Mouse (Mus musculus) liver, embryonic 15.5 days (tissue): Measurements from ENCODE around the gene Phldb3. TPM values are rescaled to one million over a fixed set of nuclear protein-coding genes. Genes with fewer than 3 reads are reported as not detected.

ENCODE experiments used
- ATAC-seq: fragments of 200-750 bp; cut with Nextera tagmentation; 2 replicates; pipeline ENCODE4 v1.8.0; 2017; ENCODE audit warnings: moderate number of reproducible peaks, mild to moderate bottlenecking, moderate library complexity; ENCODE audit not compliant: insufficient read depth
- H3K27ac ChIP-seq: fragments of 300-500 bp; sonication (generic); replicated peaks from 2 replicates; pipeline ENCODE4 v1.5.1; 2015; ENCODE audit warnings: mild to moderate bottlenecking, inconsistent platforms
- H3K27me3 ChIP-seq: fragments of 300-500 bp; sonication (generic); 2 replicates; pipeline ENCODE4 v1.6.1; 2015; ENCODE audit warnings: mild to moderate bottlenecking, inconsistent platforms
- H3K36me3 ChIP-seq: fragments of 300-500 bp; sonication (generic); replicated peaks from 2 replicates; pipeline ENCODE4 v1.6.1; 2015; ENCODE audit warnings: moderate library complexity, mild to moderate bottlenecking, inconsistent platforms
- H3K4me1 ChIP-seq: fragments of 300-500 bp; sonication (generic); replicated peaks from 2 replicates; pipeline ENCODE4 v1.6.1; 2015; ENCODE audit warnings: inconsistent platforms
- H3K4me2 ChIP-seq: fragments of 300-500 bp; sonication (generic); 2 replicates; pipeline ENCODE4 v1.6.1; 2015; ENCODE audit warnings: moderate library complexity, mild to moderate bottlenecking, inconsistent platforms
- H3K4me3 ChIP-seq: fragments of 300-500 bp; sonication (generic); replicated peaks from 2 replicates; pipeline ENCODE4 v1.5.1; 2015; ENCODE audit warnings: mild to moderate bottlenecking, inconsistent platforms
- H3K9ac ChIP-seq: fragments of 300-500 bp; sonication (generic); 2 replicates; pipeline ENCODE4 v1.6.1; 2015; ENCODE audit warnings: moderate library complexity, mild to moderate bottlenecking, inconsistent platforms
- H3K9me3 ChIP-seq: fragments of 300-500 bp; sonication (generic); replicated peaks from 2 replicates; pipeline ENCODE4 v1.6.1; 2016; ENCODE audit warnings: inconsistent platforms
- WGBS: fragments of 180-500 bp; shearing (Covaris S2); methylation state at CpG from one replicate; pipeline ENCODE4 v1.1.7; 2015; ENCODE audit warnings: mixed read lengths; ENCODE audit not compliant: insufficient replicate concordance; 5-methylcytosine and 5-hydroxymethylcytosine counted together
- polyA plus RNA-seq: library from polyadenylated mRNA; unstranded; fragments of >200 nt; fragmentation: Nextera tagmentation; extraction: Ambion mirVana; gene quantifications from 2 replicates; pipeline ENCODE4 v1.2.1, GENCODE M21; 2015

Phldb3 gene
- polyA plus RNA-seq, 1 experiment from 2014 or later = 0.12 TPM

DNA sequence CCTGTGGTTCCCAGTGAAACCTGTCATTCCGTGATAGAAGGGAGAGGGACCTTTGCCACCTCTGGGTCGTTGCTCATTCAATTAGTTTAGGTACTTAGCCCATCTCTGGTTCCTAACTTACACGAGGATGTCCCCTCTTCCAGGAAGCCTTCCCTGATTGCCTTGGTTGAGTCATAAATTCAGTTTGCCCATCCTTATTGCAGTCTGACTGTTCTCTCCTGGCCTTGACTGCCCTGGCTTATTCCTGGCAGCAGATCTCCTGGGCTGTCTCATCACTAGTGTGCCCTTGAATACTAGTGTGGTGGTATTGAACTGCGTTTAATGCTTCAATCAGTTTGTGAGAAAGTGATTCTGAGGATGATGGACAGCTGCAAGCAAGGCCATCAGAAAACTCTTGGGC lies 19.1 kb downstream of the Phldb3 start:
- no peaks in the 10 kb centered on the region for H3K36me3 ChIP-seq
- 54% methylated on average over 4 of the region's 4 CpGs for WGBS
- ATAC-seq = no peak
- 0 out of 2 replicates have a peak, but pooled peaks cover 3% of the 10 kb centered on the region for H3K27me3 ChIP-seq
- no peaks in the 10 kb centered on the region for H3K9me3 ChIP-seq
- no peak overlapping the region for H3K27ac ChIP-seq
- H3K4me3 ChIP-seq = no peak overlapping the region
- no peak overlapping the region for H3K4me2 ChIP-seq
- peaks cover 9% of the 10 kb centered on the region for H3K4me1 ChIP-seq
- no peak overlapping the region for H3K9ac ChIP-seq

DNA sequence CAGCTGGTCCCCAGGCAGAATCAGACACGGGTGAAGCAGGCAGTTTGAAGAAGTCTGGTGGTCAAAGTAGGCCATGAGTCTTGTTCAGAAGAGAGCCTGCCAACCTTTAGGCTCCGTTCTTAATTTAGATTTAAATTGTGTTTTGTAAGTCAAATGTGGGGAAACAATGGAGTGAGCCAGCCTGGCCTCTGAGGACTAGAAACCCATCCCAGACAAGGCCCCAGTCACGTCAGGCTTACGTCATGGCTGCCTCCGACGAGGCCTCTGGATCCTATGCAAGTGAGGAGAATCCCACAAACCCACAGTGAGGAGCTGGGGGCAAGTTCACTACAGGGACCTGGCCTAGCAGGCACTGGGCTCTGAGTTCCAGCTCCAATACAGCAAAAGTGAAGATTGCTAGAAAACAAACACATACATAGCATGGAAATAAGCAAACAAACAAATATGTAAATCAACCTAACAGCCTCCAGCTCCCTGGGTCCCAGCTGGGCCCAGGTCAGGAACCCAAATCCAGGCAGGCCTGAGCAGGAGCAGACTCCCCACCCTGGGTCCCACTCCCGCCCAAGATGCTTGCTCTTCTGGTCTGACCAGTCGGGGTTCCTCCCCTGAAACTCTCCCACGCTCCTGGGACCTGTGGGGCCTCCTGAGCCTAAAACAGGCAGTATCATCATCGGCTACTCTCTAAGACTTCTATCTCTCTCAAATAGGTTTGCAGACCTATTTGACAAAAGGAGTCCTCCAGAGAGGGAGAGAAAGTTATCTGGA lies 19.7 kb downstream of the Phldb3 start:
- Histone ChIP-seq H3K4me3 (no peak overlapping the region), H3K36me3 (no peaks in the 10 kb centered on the region), H3K27ac (no peak overlapping the region), H3K9me3 (no peaks in the 10 kb centered on the region), H3K4me1 (peaks cover 9% of the 10 kb centered on the region), H3K4me2 (no peak overlapping the region), H3K27me3 (0 out of 2 replicates have a peak, but pooled peaks cover 4% of the 10 kb centered on the region), H3K9ac (no peak overlapping the region)
- no peak for ATAC-seq
- 58% methylated on average over 10 of the region's 10 CpGs for WGBS

DNA sequence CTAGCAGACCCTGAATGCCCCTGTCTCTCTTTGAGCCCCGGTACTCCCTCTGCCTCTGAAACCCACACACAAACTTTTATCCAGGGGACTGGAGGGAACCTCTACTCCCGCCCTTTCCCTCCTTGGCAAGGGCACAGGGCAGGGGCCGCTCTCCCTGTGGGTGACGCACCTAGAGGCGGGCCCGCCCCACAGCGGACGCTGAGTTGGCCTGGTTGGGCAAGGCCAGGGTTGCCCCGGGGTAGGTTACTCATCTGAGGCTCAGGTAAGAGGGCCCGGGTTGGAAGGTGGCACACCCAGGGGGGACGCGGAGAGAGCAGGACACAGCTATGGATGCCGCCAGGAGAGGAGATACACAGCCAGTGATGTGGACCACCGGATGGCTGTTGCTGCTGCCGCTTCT lies 25.7 kb downstream of the Phldb3 start, which contains the start of gene Lypd3:
Gene Lypd3, plus strand, starts transcription at position 287 of the 400 bp plus-strand sequence.
- Histone ChIP-seq H3K4me3 (no peak within 1 kb of the TSS), H3K4me2 (no peak within 1 kb of the TSS), H3K9me3 (no peaks in the 10 kb centered on the region), H3K27me3 (peaks cover 58% of the 10 kb centered on the region), H3K36me3 (no peaks in the 10 kb centered on the region), H3K27ac (no peak within 1 kb of the TSS), H3K4me1 (peaks cover 11% of the 10 kb centered on the region), H3K9ac (no peak within 1 kb of the TSS)
- WGBS = 38% methylated on average over 15 of the region's 15 CpGs
- ATAC-seq = no peak

DNA sequence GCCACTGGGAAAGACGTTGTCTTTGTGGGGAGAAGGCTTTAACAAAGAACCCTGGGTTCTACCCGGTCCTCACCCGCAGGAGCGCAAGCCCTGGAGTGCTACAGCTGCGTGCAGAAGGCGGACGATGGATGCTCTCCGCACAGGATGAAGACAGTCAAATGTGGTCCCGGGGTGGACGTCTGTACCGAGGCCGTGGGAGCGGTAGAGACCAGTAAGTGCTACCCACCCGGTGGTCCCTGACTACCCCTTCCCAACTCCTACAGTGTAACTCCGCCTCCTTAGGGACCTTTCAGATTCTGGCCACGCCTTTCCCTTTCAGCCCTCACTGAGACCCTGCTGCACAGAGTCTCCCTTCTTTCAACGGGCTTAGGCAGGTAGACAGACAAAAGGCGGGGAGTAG lies 26.5 kb downstream of the Phldb3 start:
- Histone ChIP-seq H3K27me3 (peaks cover 63% of the 10 kb centered on the region), H3K9me3 (no peaks in the 10 kb centered on the region), H3K36me3 (no peaks in the 10 kb centered on the region), H3K9ac (no peak overlapping the region), H3K4me2 (no peak overlapping the region), H3K4me1 (peaks cover 11% of the 10 kb centered on the region), H3K27ac (no peak overlapping the region), H3K4me3 (no peak overlapping the region)
- WGBS = 7% methylated on average over 18 of the region's 18 CpGs
- no peak for ATAC-seq

DNA sequence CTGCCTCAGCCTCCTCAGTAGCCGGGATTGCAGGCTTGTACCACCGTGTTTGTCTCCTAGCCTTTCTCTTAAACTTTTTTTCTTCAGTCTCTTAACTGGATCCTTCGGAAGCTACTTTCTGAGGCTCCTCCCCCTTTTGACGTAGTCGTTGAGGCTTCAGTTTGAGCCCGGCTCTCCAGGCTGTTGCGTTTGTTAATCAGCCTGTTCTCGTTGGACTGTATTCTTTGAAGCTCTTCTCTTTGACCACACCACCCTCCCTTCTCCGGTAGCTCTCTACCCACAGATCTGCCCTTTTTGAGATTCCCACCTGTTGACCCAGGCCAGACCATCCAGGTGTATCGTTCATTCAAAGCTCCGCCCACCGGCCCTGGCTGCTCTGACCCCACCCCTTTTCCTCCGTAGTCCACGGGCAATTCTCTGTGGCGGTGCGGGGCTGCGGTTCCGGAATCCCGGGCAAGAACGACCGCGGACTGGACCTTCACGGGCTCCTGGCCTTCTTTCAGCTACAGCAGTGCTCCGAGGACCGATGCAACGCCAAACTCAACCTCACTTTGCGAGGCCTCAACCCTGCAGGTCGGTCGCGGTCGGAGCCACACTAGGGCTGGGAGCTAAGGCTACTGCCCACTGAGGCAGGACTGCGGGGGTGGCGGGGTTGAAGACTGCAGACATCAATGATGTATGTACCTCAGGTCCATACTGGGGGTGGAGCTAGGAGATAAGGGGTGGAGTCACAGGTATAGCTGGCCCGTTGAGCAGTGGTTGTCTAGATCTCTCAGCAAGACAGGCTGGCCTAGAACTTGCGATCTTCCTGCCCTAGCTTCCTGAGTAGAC lies 27.7 kb downstream of the Phldb3 start:
- Histone ChIP-seq H3K9ac (no peak overlapping the region), H3K27ac (no peak overlapping the region), H3K9me3 (no peaks in the 10 kb centered on the region), H3K27me3 (peaks cover 63% of the 10 kb centered on the region), H3K4me3 (peak overlapping the region; percentile 46), H3K4me2 (peak overlapping the region; percentile 73), H3K4me1 (peaks cover 11% of the 10 kb centered on the region), H3K36me3 (no peaks in the 10 kb centered on the region)
- 2% methylated on average over 35 of the region's 35 CpGs for WGBS
- ATAC-seq = no peak

DNA sequence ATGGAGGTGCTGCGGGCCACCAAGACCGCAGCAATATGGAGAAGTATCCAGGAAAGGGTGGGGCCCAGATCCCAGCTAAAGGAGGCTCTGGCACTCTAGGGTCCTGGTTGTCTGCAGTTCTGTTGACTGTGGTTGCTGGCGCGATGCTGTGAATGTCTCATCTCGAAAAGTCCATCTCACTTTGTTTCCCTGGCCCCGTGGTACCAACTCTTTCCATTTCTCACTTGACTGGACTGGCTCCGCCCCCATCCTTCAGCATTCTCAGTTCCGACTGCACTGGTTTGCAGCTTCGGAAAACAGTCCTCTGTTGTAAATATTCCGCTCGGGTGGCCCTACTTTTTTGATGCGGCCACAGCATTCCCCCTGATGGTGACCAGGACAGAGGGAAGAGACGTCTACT lies 29.9 kb downstream of the Phldb3 start:
- Histone ChIP-seq H3K27me3 (peaks cover 59% of the 10 kb centered on the region), H3K9me3 (no peaks in the 10 kb centered on the region), H3K4me1 (peaks cover 11% of the 10 kb centered on the region), H3K9ac (no peak overlapping the region), H3K36me3 (no peaks in the 10 kb centered on the region), H3K27ac (no peak overlapping the region), H3K4me3 (no peak overlapping the region), H3K4me2 (no peak overlapping the region)
- ATAC-seq = no peak
- 60% methylated on average over 13 of the region's 13 CpGs for WGBS

DNA sequence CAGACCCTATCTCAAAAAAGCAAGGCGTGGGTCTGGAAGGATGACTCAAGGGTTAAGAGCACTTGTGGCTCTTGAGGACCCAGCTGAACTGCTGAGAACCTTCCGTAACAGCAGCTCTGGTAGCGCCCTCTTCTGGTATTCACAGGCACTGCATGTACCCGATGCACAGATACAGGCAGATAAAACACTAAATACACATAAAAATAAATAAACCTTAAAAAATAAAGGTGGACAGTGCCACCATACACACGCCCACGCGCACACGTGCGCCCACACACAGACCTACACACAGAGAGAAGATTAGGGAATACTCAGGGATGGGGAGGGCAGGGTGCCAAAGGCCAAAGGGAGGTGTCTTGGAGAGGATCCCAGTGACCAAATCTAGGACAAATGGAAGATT lies 31.9 kb downstream of the Phldb3 start:
- no peaks in the 10 kb centered on the region for H3K36me3 ChIP-seq
- WGBS = 6% methylated on average over 9 of the region's 9 CpGs
- peaks cover 11% of the 10 kb centered on the region for H3K4me1 ChIP-seq
- H3K9ac ChIP-seq = no peak overlapping the region
- H3K27ac ChIP-seq = no peak overlapping the region
- no peak for ATAC-seq
- peaks cover 40% of the 10 kb centered on the region for H3K27me3 ChIP-seq
- H3K9me3 ChIP-seq = no peaks in the 10 kb centered on the region
- H3K4me2 ChIP-seq = no peak overlapping the region
- no peak overlapping the region for H3K4me3 ChIP-seq

DNA sequence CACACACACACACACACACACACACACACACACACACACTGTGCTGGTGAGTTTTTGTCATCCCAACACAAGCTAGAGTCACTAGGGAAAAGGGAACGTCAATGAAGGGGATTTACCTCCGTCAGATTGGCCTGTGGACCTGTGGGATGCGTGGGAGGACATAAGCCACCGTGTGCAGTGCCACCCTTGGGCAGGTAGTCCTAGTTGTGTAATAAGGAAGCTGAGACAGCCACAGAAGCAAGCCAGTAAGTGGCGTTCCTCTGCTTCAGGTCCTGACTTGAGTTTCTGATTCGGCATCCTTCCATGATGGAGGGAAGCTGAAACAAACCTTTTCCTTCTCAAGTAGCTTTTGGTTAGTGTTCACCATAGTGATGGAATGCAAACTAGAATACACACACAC lies 33.9 kb downstream of the Phldb3 start:
- peaks cover 20% of the 10 kb centered on the region for H3K27me3 ChIP-seq
- no peak overlapping the region for H3K4me3 ChIP-seq
- H3K4me1 ChIP-seq = no peaks in the 10 kb centered on the region
- WGBS = 70% methylated on average over 6 of the region's 6 CpGs
- ATAC-seq = no peak
- no peaks in the 10 kb centered on the region for H3K9me3 ChIP-seq
- H3K36me3 ChIP-seq = no peaks in the 10 kb centered on the region
- no peak overlapping the region for H3K9ac ChIP-seq
- H3K27ac ChIP-seq = no peak overlapping the region
- H3K4me2 ChIP-seq = no peak overlapping the region

DNA sequence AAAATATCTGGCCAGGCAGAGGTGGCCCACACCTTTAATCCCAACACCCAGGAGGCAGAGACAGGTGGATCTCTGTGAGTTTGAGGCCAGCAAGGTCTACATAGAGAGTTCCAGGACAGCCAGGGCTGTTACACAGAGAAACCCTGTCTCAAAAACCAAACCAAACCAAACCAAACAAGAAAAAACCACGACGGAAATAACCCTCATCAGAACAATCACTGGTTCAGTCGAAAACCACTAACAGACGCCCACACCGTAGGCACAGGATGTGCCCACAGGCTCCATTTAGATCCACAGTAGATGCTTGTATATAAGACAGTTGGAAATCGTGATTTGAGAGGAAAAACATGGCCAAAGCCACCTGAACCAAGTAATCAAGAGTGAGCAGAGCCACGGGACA lies 34.4 kb downstream of the Phldb3 start:
- H3K9ac ChIP-seq = no peak overlapping the region
- no peak overlapping the region for H3K4me2 ChIP-seq
- H3K36me3 ChIP-seq = no peaks in the 10 kb centered on the region
- no peak for ATAC-seq
- no peaks in the 10 kb centered on the region for H3K9me3 ChIP-seq
- no peak overlapping the region for H3K4me3 ChIP-seq
- peaks cover 15% of the 10 kb centered on the region for H3K27me3 ChIP-seq
- no peak overlapping the region for H3K27ac ChIP-seq
- no peaks in the 10 kb centered on the region for H3K4me1 ChIP-seq
- 13% methylated on average over 7 of the region's 7 CpGs for WGBS

DNA sequence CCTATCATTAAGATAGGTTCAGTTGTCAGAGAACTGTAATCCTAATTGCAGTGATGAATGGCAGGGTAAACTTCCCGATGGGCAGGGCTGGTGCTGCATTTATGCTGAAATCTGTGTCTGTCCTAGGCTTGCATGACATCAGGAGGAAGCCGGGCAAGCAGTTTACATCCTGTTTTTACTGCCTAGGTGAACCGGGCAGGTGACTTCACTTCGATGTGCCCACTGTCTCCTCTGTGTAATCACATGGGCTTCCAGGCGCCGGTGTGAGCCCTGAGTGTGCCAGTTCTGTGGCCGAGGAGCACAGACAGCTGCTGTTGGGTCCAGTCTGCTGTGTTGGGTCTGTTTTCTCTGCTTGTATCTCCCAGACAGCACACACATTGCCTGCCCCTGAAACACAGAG lies 35.9 kb downstream of the Phldb3 start:
- no peak overlapping the region for H3K27ac ChIP-seq
- H3K36me3 ChIP-seq = no peaks in the 10 kb centered on the region
- H3K9me3 ChIP-seq = no peaks in the 10 kb centered on the region
- no peak overlapping the region for H3K9ac ChIP-seq
- peaks cover 3% of the 10 kb centered on the region; the same call in 1 of the 2 replicates for H3K27me3 ChIP-seq
- ATAC-seq = no peak
- H3K4me2 ChIP-seq = no peak overlapping the region
- no peak overlapping the region for H3K4me3 ChIP-seq
- 56% methylated on average over 7 of the region's 7 CpGs for WGBS
- H3K4me1 ChIP-seq = no peaks in the 10 kb centered on the region

DNA sequence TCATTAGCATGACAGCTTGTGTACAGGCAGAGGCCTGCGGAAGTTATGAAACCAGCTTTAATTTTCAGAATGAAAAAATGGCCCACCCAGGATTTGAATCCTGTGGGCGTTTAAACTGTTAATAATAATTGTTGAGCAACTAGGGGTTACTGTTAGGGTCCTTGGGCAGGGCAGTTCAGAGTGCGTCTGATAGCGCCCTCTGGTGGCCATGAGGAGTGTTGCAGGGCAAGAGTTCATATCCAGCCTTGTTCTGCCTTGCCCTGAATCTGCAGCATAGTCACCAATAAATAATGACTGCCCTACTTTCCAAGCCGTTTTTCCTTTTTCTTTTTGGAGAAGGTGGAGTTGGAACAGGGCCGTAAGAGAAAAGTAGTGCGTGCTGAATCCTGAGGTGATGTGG lies 43.1 kb downstream of the Phldb3 start:
- Histone ChIP-seq H3K4me1 (0 out of 2 replicates have a peak, but pooled peaks cover 3% of the 10 kb centered on the region), H3K36me3 (no peaks in the 10 kb centered on the region), H3K27ac (no peak overlapping the region), H3K4me2 (no peak overlapping the region), H3K9ac (no peak overlapping the region), H3K4me3 (no peak overlapping the region), H3K9me3 (no peaks in the 10 kb centered on the region), H3K27me3 (no peaks in the 10 kb centered on the region)
- WGBS = 18% methylated on average over 7 of the region's 7 CpGs
- ATAC-seq = no peak
